Comparison of ENCODE assay signal across 8 mouse cellular contexts in the genomic region with DNA sequence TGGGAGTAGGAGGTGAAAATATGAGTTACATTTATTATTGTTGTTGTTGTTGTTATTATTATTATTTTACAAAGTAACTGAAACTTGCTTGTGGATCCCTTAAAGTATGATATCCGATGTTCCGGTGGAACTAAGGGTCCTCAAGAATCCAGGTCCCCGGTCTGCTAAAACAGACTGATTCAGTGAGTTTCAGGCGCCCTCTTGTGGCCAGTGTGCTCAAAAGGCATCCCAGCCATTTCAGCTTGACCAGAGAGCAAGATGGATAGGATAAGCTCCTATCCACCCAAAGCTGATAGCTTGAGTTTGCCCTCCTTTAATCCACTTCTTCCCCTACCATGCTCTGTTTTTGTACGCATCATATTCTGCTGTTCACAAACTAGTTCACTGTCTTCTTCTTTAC. TPM values are rescaled to one million over a fixed set of nuclear protein-coding genes. Genes with fewer than 3 reads are reported as not detected.
A peak's percentile ranks its signal among the peaks of the same experiment; 100 is the strongest.
DNase-seq lines count a peak whose midpoint lies in the region; ATAC-seq lines count a peak whose summit lies in the region.

No protein-coding gene starts in this region.

- H3K36me3 ChIP-seq in heart, embryonic 10.5 days: no peaks in the 10 kb centered on the region
- no peaks in the 10 kb centered on the region for H3K36me3 ChIP-seq in heart, embryonic 11.5 days (ENCODE audit: control insufficient read depth, insufficient read depth, low read length)
- H3K36me3 ChIP-seq in hindbrain, embryonic 15.5 days: no peaks in the 10 kb centered on the region
- no peaks in the 10 kb centered on the region for H3K36me3 ChIP-seq in neural tube, embryonic 11.5 days (ENCODE audit: control insufficient read depth, insufficient read depth, low read length)

- intact Hi-C loops in left cerebral cortex, postnatal 25 days (cut with DNase I): loop anchor here (1.0 to 2.0 kb wide), 2 partner anchors 366 to 384 kb away; no protein-coding TSS in a partner anchor

- 3% methylated on average over 5 of the region's 5 CpGs for WGBS in heart, embryonic 10.5 days
- 8% methylated on average over 5 of the region's 5 CpGs for WGBS in heart, embryonic 11.5 days (ENCODE audit: insufficient replicate concordance)
- WGBS in hindbrain, embryonic 15.5 days: 7% methylated on average over 5 of the region's 5 CpGs
- 12% methylated on average over 5 of the region's 5 CpGs for WGBS in neural tube, embryonic 11.5 days

- H3K4me2 ChIP-seq in heart, embryonic 11.5 days: no peak overlapping the region
- H3K4me2 ChIP-seq in hindbrain, embryonic 15.5 days: no peak overlapping the region
- H3K4me2 ChIP-seq in neural tube, embryonic 11.5 days (ENCODE audit: low read depth): no peak overlapping the region

- H3K9me3 ChIP-seq in heart, embryonic 10.5 days: no peaks in the 10 kb centered on the region
- H3K9me3 ChIP-seq in heart, embryonic 11.5 days (replicated peaks; ENCODE audit: control insufficient read depth, low read length): no peaks in the 10 kb centered on the region
- no peaks in the 10 kb centered on the region for H3K9me3 ChIP-seq in hindbrain, embryonic 15.5 days
- no peaks in the 10 kb centered on the region for H3K9me3 ChIP-seq in neural tube, embryonic 11.5 days (ENCODE audit: control insufficient read depth, low read length)

- no peak overlapping the region for H3K9ac ChIP-seq in heart, embryonic 11.5 days (ENCODE audit: low read depth, low read length)
- no peak overlapping the region for H3K9ac ChIP-seq in hindbrain, embryonic 15.5 days
- no peak overlapping the region for H3K9ac ChIP-seq in neural tube, embryonic 11.5 days (ENCODE audit: low read length)

- no peak overlapping the region for H3K4me3 ChIP-seq in heart, embryonic 10.5 days
- no peak overlapping the region for H3K4me3 ChIP-seq in heart, embryonic 11.5 days (ENCODE audit: low read depth, low read length)
- no peak overlapping the region for H3K4me3 ChIP-seq in hindbrain, embryonic 15.5 days
- no peak overlapping the region for H3K4me3 ChIP-seq in neural tube, embryonic 11.5 days (ENCODE audit: low read depth, low read length)

- ATAC-seq in heart, embryonic 11.5 days (replicated peaks; ENCODE audit: insufficient number of reproducible peaks, low FRiP score, low TSS enrichment): no peak
- 0 out of 2 replicates have a peak, but pooled peaks have one; percentile 29 for ATAC-seq in hindbrain, embryonic 15.5 days (ENCODE audit: low FRiP score, low read depth)
- no peak for ATAC-seq in neural tube, embryonic 11.5 days (ENCODE audit: insufficient read depth, low FRiP score, low TSS enrichment)

- DNase-seq in heart, embryonic 10.5 days (ENCODE audit: low spot score): peak; percentile 83
- peak; percentile 28 for DNase-seq in adrenal gland, adult 8-10 months
- peak; percentile 67 for DNase-seq in embryo, embryonic 11.5 days (ENCODE audit: low read depth, low spot score)
- peak; percentile 78 to 82 for DNase-seq in left cerebral cortex, postnatal 25 days (ENCODE audit: low spot score in 2 of 2)
- peak; percentile 85 for DNase-seq in neural tube, embryonic 11.5 days (ENCODE audit: low spot score)
- DNase-seq in testis, postnatal 10 days (ENCODE audit: low spot score): peak; percentile 88

- no peaks in the 10 kb centered on the region for H3K27me3 ChIP-seq in heart, embryonic 10.5 days (ENCODE audit: insufficient read depth, poor library complexity, severe bottlenecking)
- H3K27me3 ChIP-seq in heart, embryonic 11.5 days (ENCODE audit: control insufficient read depth, insufficient read depth, low read length): no peaks in the 10 kb centered on the region
- 0 out of 2 replicates have a peak, but pooled peaks cover 5% of the 10 kb centered on the region for H3K27me3 ChIP-seq in hindbrain, embryonic 15.5 days
- no peaks in the 10 kb centered on the region for H3K27me3 ChIP-seq in neural tube, embryonic 11.5 days (ENCODE audit: control insufficient read depth, insufficient read depth, low read length)

- no peaks in the 10 kb centered on the region for H3K4me1 ChIP-seq in heart, embryonic 10.5 days
- H3K4me1 ChIP-seq in heart, embryonic 11.5 days (ENCODE audit: control insufficient read depth, insufficient read depth, low read length): no peaks in the 10 kb centered on the region
- H3K4me1 ChIP-seq in hindbrain, embryonic 15.5 days (replicated peaks): no peaks in the 10 kb centered on the region
- no peaks in the 10 kb centered on the region for H3K4me1 ChIP-seq in neural tube, embryonic 11.5 days (ENCODE audit: control insufficient read depth, insufficient read depth, low read length)

- no peak overlapping the region for H3K27ac ChIP-seq in heart, embryonic 10.5 days
- no peak overlapping the region for H3K27ac ChIP-seq in heart, embryonic 11.5 days (ENCODE audit: low read depth, low read length)
- no peak overlapping the region for H3K27ac ChIP-seq in hindbrain, embryonic 15.5 days (replicated peaks)
- no peak overlapping the region for H3K27ac ChIP-seq in neural tube, embryonic 11.5 days (ENCODE audit: low read depth, low read length)

RNA-seq across cellular contexts. Expression of a gene that starts 35.0 kb away (rescaled TPM):
- 18.5 and 30.7 TPM in 2 replicates for polyA plus RNA-seq in heart, embryonic 10.5 days (2016; fragmentation: Nextera tagmentation; extraction: Ambion mirVana)
- 17.5 and 17.9 TPM in 2 replicates for polyA plus RNA-seq in heart, embryonic 11.5 days (2014; fragmentation: Nextera tagmentation; extraction: Ambion mirVana)
- total RNA-seq in adrenal gland, adult 8-10 months (2022): 1 to 10 TPM; 1.2 to 2.5 (median 1.4) TPM
- 5.9 and 7.0 TPM in 2 replicates for polyA plus RNA-seq in hindbrain, embryonic 15.5 days (2015; fragmentation: Nextera tagmentation; extraction: Ambion mirVana)
- under 1 TPM; 0.53 to 0.94 TPM for total RNA-seq in left cerebral cortex, postnatal 25 days (2021)
- 21.4 and 22.4 TPM in 2 replicates for polyA plus RNA-seq in neural tube, embryonic 11.5 days (2014; fragmentation: Nextera tagmentation; extraction: Ambion mirVana)

Comparison
In these comparisons a context has a peak if more than half of its experiments do, and no peak if none do; other contexts are left out.
1. DNase-seq: peak in every context shown above with its lines; median percentile 88 in testis, postnatal 10 days; 85 in neural tube, embryonic 11.5 days; 83 in heart, embryonic 10.5 days; 80 in left cerebral cortex, postnatal 25 days; 67 in embryo, embryonic 11.5 days; 28 in adrenal gland, adult 8-10 months.